Mouse (Mus musculus): ENCODE measurements around the gene Magi1.

Magi1 gene

DNA sequence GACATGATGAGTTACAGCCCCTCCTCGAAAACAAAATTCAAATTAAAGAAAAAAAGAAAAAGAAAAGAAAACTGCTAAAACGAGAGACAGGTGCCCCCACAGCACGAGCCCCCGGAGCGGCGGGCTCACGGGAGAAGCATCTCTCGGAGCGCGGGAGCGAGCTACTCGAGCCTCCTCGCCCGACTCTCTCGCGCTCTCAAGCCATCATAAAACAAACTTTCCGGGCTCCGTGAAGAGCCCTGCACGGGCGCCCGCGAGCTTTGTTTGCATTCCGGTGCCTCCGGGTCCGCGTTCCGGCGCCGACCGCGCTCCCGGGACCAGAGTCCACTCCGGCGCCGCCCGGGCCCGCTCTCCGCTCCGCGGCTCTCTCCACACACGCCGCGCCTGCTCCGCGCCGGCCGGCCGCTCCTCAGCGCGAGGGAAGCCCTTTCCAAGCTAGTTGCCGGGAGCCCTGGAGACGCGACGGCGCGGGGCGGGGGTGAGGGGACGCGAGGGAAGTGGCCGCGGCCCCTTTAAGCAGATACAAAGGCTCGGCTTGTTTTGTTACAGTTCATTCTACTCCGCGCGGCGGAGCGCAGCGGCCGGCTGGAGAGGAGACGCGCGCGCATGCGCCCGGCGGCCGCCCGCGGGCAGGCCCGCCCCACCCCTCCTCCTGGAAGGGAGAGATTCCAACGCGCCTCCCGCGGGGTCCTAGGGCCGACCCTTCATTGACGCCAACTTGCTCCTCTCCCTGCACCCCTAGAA lies at the start of gene Magi1:
TSS of gene Magi1 (minus strand) at position 600 of the 744 bp plus-strand sequence.
- DNase-seq: peak; percentile 96

DNA sequence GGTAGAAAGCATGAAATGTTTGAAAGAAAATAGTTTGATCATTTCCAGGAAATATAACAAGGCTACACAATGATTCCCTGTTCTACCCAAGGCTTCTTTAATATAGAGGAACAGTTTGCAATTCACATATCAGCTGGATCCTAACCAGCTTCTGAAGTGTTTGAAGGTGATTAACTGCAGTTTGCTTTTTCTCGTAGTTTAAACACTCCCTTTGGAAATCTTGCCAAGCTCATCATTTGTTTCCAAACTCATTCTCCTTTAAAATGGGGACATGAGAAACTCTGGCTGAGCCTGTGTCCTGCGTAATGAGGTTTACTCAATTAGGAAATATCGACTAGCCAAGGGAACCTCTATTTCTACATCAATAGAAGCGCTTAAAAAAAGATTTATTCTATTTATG lies 43.4 kb upstream of the Magi1 start:
- DNase-seq: no peak

DNA sequence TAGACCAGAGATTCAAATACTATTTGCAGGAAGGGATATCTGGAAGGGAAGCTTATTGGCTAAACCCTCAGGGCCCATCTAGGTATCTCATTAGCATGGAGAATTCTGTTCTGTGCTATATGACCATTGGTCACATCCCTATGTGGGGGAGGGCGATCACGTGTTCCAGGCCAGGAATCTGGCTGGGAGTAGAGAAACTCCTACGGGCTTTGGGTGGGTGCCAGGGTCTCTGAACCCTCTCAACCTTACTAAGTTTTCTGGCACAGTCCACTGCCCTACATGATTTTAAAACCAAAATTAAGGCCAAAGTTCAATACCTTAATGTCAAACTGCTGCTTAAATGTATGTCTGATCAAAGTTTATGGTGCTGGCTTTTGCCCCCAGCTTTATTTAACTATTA lies 33.2 kb upstream of the Magi1 start:
- peak; percentile 44 for DNase-seq

DNA sequence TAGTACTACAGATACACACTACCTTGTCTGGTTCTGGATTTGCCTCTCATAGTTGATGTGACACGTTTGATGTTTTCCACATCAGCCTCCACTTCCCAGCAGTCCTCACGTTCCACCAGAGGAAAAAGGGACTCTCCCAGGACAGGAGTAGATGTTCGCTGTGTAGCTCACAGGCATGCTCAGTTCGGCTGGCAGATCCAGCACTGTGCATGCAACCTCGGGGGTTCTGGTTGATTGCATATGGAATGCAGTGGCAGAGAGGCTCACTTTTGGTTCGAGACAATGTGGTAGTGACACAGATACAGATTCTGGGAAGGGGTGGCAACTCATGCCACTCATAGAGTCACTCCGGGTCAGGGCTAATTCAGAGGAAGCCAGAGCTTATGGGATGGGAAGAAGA lies 28.6 kb upstream of the Magi1 start:
- DNase-seq: no peak

DNA sequence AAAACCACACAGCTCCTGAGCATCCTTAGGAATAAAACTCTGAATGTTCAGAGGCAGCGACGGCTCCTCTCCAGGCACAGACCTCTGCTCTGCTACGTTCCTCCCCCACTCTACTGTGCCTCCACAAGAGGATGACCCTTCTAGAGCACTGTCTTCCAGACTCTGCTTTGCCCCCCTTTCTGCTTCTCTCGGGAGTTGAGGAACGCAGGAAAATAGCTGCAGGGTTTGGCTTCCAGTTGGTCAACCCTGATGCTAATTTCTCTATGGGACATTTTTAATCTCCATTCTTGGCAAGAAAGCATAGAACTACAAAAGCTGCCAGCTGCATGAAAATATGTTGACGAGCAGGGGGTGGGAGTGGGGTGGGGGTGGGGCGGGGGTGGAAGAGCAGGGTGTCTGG lies 24.8 kb upstream of the Magi1 start:
- no peak for DNase-seq

DNA sequence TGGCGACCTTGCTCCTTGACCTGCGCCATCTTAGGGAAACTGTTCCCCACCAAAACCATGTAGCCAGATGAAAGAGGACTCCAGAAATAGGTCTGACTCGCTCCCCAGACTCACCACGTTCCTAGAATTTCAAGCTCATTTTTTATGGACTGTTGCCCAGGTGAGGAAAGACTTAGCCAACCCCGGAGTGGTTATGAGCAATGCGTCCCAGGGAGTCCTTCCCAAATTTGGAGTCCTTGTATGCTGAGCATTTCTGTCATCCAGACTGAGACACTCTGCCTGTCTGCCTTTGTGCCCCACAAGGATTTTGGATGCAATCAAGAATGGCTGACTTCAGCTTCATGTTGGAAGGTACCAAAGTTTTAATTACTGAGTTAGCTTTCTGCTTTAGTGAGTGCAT lies 19.8 kb upstream of the Magi1 start:
- no peak for DNase-seq

DNA sequence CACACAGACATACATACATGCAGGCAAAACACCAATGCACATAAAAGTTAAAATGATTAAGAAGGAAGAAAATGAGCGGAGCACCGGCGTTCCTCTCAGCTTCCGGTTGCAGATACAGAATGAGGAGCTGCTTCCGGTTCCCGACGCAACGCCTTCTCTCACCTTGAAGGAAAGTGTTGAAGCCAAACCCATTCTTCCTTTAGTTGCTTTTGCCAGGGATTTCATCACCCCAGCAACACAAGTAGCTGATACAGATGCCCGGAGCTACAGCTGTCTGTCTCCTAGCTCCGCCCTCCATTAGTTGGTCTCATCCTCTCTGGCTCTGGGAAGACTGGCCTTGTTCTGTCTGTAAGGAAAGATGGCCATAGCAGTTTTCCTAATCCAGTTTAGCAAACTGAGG lies 18.1 kb upstream of the Magi1 start:
- no peak for DNase-seq

DNA sequence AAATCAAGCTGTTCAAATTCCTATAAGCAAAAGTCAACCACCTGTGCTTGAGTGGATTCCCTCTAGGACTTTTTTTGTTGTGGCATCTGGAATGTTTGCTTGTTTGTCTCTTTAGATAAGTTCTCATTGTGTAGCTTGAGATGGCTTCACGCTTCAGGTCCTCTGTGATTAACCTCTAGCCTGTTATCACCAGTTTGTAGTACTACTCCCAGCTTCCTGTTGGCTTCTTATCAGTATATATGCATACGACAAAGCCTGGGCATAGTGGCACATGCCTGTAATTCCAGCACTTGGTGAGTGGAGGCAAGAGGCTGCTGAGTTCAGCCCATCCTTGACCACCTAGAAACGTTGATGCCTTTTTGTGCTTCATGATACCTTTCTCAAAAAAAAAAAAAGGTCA lies 16.8 kb upstream of the Magi1 start:
- DNase-seq: no peak

DNA sequence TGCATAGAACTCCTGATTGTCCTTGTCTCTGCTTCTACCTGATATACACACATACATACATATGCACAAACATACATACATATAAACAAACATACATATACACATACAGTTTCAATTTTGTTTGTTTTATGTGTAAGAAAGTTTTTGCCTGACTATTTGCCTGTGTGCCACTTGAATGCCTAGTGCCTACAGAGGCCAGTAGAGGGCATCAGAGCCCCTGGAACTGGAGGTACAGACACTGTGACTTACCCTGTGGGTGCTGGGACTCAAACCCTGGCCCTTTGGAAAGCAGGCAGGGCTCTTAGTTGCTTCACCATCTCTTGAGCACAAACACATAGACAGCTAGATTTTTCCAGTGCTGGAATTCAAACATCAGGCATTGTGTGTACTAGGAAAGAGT lies 3.7 kb upstream of the Magi1 start:
- DNase-seq: no peak

DNA sequence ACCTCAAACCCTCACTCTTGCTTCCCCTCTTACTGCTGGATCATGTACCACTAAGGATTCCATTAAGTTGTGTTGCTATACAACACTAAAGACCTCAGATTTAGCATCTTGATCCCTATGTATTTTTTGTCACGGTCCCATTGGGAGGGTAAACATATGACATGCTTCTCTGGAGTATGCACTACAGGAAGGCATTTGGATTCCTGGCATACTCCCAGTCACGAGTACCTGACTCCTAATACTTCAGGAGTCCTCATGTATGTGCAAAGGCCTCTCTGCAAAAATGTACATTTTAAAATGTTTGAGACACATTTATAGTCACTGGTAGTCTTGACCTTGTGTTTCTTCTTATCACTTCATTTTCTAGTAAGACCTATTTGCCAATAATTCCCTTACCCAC lies 2.8 kb upstream of the Magi1 start:
- no peak for DNase-seq

DNA sequence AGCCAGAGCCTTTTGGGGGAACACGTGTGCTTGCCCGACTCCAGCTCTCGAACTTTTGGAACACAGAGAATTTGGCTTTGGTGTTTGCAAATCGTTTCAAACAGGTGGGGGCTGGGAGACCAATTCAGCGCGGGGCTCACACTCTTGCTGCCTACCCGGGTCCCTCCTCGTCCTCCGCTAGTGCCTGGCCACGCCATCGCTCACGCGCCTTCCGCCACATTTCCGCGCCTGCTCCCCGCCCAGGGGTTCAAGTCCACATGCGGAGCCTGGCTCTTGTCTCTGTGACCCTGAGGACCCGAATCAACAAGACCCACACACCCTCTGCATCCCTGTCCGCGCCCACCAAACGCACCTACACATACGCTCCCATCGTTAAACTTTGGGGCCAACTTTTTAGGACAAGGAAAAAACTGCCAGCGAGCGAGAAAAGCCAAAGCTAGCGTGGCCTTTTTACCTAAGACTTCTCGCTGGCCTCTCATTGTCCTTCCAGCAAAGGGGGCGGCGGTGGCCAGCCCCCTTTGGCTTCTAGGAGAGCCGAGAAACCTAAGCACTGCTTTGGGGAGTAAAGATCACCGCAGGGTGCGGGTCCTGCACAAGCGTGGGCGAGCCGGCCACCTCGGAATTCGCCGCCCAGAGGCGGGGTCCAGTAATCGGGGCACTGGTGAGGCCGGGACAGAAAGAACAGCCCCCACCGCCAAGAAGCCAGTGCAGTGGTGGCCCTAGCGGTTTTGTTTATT lies 540 bp upstream of the Magi1 start:
- DNase-seq: peak; percentile 73

DNA sequence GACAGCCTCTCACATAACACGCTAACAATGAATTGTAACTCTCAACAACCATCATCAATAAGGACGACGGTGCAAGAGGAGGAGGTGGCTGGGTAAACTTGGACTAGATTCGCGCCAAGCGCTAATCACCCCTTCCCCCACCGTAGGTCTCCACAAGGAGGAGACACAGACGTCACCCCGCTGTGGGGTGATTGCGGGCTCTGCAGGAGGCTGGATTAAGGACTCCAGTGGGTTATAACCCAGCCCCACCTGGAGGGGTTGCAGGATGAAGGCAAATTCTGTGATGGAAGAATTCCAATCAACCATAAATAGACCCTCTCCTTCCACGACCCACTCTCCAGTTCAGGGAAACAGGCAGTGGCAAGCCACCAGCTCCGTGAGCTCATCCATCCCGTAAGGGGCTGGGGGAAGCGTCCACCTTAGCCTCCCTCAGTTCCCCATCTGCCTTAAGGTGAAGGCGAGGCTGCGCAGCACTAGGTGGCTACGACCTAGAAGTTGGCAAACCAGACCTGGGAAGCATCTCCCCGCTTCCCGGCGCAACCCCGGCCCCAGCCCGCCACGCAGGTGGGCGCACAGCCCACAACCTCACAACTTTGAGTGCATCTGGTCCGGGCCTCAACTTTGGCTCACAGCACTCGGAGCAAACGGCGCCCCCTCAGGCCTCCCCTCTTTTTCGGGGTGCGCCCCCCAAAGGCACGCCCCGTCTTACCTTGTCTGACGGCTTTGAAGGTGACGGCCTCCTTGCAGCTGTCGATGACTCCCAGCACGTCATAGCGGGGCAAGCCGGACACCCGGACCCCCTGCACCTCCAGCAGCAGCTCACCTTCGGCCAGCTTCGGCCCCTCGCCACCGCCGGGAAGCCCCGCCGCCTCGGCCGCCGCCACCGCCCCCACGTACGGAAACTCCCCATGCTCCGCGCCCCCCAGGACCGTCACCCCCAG lies 1.1 kb downstream of the Magi1 start:
- DNase-seq: peak; percentile 44

DNA sequence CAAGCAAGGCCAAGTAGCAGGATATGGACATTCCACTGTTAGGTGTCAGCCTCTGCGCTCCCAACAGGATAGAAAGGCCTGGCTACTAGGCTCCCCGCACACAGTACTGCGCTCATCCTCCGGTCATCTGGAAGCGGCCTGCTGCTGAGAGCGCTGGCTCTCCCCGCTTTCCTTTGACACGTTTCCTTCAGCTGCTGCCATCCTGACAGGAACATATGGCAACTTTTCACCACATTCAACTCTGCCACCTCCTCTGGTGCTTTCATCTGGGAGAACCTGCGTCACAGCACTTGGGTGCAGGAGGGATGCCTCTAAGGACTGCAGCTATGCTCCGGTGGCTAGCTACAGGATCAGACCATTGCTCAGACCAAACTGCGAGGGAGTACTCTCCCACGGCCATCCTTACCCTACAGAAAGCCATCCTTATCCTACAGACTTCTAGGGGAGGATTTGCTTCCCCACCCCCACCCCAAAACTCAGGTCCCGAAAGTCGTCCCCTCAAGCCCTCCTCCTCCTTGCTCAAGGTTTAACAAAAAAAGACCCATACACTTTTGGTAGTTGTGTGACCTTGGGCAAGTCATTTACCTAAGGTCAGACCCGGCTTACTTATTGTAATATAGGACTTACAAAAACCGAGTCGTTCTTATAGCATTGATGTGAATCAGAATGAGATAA lies 2.0 kb downstream of the Magi1 start:
- DNase-seq: no peak

DNA sequence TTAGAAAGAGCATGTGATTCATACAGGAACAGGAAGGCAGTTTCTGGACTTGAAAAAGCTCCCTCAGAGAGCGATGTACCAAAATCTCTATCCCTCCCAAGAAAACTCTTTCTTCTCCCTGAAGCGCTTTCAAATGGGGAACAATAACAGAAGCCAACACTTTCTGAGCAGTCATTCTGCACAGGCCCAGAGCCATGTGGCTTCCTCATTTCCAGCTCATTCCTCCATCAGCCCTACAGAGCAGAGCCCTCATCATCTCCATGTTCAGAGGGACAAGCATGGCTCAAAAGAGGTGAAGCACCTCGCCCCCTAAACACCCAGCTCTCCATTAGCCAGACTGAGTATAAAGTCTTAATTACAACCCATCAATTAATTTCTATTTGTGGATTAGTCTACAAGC lies 9.8 kb downstream of the Magi1 start:
- no peak for DNase-seq

DNA sequence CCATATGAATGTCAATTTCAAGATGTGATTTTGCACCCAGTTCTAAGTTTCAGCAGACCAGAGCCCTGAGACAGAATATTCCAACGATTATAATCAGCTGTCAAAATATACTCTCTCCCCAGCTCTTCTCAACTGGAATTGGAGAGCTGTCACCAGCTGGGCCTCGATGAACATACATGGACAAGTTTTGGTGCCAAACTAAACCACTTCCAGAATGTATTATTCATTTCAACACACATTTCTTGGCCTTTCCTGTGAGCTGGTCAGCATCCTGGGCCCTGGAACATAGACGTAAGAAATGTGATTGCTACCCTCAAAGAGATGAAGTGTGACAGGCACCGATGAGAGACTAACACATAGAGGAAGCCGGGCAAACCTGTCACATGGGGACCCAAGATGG lies 13.7 kb downstream of the Magi1 start:
- DNase-seq: no peak

DNA sequence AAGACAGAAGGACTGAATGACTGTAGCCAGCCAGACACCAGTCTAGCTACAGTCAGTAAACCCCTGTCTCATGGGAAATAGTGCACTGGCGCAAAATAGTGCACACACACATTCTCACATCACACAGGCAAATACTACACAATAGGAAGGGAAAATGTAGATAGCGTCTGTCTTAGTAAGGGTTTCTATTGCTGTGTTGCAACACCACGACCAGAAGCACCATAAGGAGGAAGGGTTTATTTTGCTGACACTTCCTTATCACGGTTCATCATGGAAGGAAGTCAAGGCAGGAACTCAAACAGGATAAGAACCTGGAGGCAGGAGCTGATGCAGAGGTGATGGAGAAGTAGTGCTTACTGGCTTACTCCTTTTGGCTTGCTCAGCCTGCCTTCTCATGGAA lies 14.5 kb downstream of the Magi1 start:
- no peak for DNase-seq

DNA sequence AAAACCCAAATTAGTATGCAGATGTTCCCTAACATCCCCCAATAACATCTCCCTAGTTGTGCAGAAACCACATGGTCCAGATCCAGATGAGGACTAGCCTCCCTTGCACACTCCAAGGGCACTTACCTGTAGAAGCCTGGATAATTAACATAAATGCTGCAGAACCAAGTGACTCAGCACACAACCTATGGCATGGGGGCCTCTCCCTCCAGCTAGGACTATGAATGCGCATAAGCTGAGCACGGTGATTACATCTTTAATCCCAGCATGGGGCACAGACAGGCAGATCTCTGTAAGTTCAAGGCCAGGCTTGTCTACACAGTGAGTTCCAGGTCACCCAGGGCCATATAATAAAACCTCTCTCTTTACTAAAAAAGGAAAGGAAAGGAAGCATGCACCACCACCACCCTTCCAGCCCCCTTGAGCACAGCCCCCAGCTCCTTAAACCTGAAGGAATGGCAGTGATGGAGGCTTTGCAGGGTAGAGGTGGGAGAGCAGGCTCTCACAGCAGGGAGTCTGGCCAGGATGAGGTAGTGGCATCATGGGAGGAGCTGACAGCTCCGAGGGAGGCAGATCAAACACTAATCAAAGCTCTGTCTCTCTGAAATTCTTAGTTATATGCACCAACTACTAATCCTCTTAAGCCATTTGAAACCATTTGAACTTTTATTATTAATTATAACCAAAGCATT lies 18.3 kb downstream of the Magi1 start:
- DNase-seq: no peak

DNA sequence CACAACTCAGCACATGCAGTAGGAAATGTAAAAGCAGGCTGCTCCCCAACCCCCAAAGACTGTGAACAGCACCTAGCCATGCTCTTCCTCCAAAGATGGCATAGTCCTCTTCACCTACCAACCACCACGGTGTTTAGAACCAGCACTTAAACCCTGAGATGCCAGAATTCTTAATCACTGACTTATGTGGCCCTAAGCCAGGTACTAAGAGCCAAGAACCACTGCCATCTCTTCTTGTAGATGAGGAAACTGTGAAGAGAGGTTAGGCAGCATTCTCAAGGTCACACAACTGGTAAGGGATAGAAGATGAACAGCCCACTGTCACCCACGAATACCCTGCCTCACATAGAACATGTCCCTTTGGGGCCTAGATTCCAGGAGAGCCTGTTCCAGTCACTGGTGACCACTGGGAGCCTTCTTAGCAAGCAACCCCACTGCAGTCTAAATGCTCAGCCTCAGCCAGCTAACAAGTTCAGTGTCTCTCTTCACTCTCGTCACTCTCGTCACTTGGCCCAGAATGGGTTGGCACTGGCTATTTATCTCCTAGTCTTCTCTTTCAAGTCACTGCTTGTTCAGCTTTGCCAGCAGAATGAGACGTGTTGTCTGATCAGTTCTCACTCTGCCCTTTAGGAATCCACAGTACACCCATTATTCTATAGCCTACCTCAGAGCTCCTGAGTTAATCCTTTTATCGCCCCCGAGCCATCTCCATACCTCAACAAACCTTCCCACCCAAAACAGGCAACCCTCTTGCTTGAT lies 19.4 kb downstream of the Magi1 start:
- peak; percentile 49 for DNase-seq

DNA sequence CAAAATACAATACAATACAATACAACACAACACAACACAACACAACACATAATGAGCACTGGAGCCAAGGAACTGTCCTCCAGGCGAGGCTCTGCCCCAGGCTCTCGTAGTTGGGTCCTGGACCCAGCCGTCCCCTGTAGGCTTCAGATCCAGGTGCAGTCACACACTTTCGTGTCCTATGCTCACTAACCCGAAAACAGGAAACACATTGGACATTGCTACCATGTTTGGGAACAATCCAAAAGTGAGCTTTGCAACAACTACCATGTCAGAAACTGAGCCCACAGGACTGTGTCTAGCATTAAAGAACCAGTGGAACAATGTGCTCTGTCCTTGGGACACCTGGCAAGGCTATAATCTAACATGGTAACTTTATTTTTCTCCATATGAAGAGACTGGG lies 22.9 kb downstream of the Magi1 start:
- DNase-seq: no peak

DNA sequence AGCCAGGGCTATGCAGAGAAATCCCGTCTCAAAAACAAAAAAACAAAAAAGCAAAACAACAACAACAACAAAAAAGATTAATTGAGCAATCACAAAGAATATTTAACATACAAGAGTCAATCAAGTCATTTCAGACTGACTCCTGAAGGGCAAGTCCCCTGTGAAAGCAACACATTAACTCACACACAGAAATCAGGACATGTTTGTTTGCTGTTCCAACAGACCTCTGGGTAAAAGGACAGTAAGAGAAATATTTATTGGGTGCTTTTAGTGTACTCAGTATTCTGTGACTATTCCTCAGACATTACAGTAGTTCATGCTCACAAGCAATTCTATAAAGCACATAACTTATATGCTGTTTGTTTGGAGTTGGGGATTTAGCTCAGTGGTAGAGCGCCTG lies 23.7 kb downstream of the Magi1 start:
- no peak for DNase-seq

DNA sequence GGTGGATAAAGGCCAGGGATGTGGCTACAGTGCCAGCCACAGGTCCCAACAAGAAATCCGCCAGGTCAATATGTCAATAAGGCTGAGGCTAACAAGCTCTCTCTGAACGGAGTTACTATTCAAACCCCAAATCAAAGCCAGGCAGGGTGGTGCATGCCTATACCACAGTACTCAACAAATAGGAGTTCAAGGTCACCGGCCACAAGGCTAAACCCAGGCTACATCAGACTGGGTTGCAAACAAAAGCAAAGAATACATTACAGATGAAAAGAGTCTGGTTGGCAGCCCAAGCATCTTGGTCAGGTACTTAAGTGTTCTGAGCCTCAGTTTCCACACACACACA lies 25.9 kb downstream of the Magi1 start:
- DNase-seq: peak; percentile 30
